Mouse (Mus musculus): ENCODE measurements around the gene Ptcra.

Gene Ptcra

DNA sequence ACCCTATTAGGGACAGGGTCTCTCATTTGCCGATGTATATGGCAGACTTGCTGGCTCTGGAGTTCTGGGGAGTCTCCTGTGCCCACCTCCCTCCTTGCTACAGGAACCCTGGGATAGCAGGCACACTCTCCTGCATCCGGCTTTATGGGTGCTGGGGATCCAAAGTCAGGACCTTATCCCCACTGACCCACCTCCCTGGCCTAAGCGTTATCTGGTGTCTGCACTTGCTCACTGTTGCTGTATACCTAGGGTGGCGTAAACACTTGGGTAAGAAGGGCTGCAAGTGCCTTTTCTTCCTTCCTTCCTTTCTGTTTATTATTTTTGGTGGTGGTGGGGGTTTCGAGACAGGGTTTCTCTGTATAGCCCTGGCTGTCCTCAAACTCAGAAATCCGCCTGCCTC is 22.2 kb downstream of the Ptcra start:
- in situ Hi-C loops (cut with MboI; ENCODE audit: low pct_unique_long_range_greater_than_20kb in 1 of 2, low sequenced_read_pairs in 2 of 2, unreplicated experiment in 1 of 2): no loop called here

DNA sequence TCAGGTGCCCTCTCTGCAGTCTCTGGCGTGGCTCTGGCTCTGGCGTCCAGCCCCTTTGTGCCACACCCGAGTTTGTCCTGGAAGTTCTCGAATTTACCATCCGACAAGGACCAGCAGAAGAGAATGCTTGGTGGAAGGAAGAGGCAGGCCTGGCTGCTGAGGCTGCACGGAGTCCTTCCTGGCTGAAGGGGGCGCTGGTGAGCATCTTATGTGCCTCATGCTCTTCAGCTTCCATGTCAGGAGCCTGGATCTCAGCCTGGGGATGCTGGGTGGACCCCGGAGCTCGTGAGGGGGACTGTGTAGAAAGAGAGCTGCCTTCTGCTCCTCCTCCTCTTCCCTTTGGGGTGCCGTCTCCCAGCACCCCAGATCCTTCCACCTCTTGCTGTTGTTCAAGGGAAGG is 27.4 kb downstream of the Ptcra start:
- in situ Hi-C loops (cut with MboI; ENCODE audit: low pct_unique_long_range_greater_than_20kb in 1 of 2, low sequenced_read_pairs in 2 of 2, unreplicated experiment in 1 of 2): no loop called here

- in situ Hi-C loops (cut with MboI; ENCODE audit: low pct_unique_long_range_greater_than_20kb in 1 of 2, low sequenced_read_pairs in 2 of 2, unreplicated experiment in 1 of 2): no loop called here
Measured at GRCm38 (mm10) chr17:46735287-46735686, 28.2 kb downstream of the Ptcra start.

DNA sequence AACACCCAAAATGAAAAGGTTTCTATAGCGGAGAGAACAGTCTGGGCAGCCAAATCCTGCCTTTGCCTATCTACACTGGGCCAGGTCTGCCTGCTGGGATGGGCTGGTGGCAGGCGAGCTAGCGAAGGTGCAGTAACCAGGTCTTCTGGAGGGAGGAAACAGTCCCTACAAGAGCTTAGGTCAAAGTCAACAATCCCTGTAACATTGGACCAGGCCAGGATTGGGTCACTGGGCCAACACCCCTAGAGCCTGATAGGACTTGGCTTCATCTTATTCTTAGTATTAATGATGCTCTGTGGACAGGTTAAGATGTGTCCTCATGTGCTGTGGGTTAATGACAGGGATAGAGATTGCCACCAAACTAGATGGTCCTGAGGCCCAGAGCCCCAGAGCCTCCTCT is 29.5 kb downstream of the Ptcra start:
- in situ Hi-C loops (cut with MboI; ENCODE audit: low pct_unique_long_range_greater_than_20kb in 1 of 2, low sequenced_read_pairs in 2 of 2, unreplicated experiment in 1 of 2): no loop called here

DNA sequence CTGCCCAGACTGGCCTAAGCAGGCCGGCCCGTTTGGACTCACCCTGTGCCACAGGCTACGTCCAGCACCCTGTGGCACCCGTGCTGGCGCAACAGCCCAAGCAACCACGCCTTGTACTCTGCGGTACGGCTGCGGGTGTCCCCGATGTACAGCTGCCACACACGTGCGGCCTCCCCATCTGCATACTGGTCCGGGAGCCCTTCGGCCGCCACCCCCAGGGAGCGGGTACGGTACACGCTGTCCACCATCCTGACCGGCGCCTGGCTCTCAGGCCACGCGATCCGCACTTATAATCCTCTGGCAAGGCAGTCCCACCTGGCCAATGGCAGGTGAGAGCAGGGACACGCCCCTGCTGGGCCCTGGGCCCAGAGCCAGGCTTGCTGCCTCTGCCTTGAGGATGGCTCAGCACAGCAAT is 34.6 kb downstream of the Ptcra start, which contains the start of gene Gnmt:
Gene Gnmt, minus strand, starts transcription at position 265 of the 415 bp plus-strand sequence.
- in situ Hi-C loops (cut with MboI; ENCODE audit: low pct_unique_long_range_greater_than_20kb in 1 of 2, low sequenced_read_pairs in 2 of 2, unreplicated experiment in 1 of 2): no loop called here

GRCm38 (mm10) chr17:46728496-46728895 is 35.0 kb downstream of the Ptcra start:
- in situ Hi-C loops (cut with MboI; ENCODE audit: low pct_unique_long_range_greater_than_20kb in 1 of 2, low sequenced_read_pairs in 2 of 2, unreplicated experiment in 1 of 2): no loop called here

GRCm38 (mm10) chr17:46728021-46728420 is 35.5 kb downstream of the Ptcra start:
- in situ Hi-C loops (cut with MboI; ENCODE audit: low pct_unique_long_range_greater_than_20kb in 1 of 2, low sequenced_read_pairs in 2 of 2, unreplicated experiment in 1 of 2): no loop called here

DNA sequence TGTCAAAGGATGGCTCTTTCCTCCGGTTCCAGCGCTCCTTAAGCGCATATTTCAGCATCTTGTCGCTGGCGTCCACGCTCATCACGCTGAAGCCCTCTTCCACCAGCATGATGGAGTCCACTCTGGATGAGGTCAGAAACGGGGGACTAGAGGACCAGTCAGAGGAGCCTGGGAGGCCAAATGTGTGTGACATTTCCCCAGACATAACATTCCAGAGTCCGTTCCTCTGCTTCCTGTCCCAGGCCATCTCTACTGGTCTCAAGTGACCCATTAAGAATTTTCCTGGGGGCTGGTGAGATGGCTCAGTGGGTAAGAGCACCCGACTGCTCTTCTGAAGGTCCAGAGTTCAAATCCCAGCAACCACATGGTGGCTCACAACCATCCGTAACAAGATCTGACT is 36.2 kb downstream of the Ptcra start:
- in situ Hi-C loops (cut with MboI; ENCODE audit: low pct_unique_long_range_greater_than_20kb in 1 of 2, low sequenced_read_pairs in 2 of 2, unreplicated experiment in 1 of 2): no loop called here

- in situ Hi-C loops (cut with MboI; ENCODE audit: low pct_unique_long_range_greater_than_20kb in 1 of 2, low sequenced_read_pairs in 2 of 2, unreplicated experiment in 1 of 2): no loop called here
Measured at GRCm38 (mm10) chr17:46725731-46726645, 37.5 kb downstream of the Ptcra start.

DNA sequence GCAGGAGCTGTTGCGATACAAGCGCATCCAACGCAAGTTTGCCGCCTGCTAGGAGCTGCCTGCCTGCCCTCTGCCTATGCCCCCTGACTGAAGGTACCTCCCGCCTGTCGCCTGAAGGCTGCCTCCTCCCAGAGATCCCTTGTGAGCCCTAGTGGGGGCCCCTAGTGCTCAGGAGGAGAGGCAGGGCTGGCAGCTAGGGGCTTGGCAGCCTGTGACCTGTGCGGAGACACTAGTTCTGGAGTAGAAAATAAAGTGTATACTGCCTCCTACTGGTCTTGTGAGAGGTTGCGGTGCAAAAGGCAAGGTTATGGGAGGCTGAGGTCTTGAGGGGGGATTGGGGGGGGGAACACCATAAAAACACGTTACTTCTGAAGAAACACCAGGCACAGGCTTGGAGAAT is 38.2 kb downstream of the Ptcra start:
- in situ Hi-C loops (cut with MboI; ENCODE audit: low pct_unique_long_range_greater_than_20kb in 1 of 2, low sequenced_read_pairs in 2 of 2, unreplicated experiment in 1 of 2): no loop called here

DNA sequence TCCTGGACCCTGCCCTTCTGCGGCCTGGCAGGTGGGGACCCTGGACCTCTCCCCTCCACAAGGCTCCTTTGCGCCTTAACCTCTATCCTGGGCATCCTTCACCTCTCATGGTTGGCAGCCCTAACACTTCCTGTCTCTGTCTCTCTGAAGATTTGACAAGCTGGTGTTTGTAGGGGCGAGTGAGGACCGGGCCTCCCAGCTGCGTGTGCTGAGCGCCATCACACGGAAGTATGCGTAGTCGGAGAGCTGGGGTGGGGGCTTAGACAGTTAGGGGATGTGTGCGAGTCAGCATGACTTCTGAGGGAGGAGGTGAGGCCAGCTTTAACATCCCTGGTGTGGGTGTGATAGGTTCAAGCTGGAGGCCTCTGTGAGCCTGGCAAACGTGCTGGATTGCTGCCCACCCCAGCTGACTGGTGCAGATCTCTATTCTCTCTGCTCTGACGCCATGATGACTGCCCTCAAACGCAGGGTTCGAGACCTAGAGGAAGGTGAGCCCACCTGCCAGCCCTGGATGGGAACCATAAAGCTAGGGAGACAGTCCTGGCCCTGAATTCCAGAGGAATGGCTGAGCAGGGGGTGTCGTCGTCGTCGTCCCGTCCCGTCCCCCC is 38.9 kb downstream of the Ptcra start:
- in situ Hi-C loops (cut with MboI; ENCODE audit: low pct_unique_long_range_greater_than_20kb in 1 of 2, low sequenced_read_pairs in 2 of 2, unreplicated experiment in 1 of 2): no loop called here

- in situ Hi-C loops (cut with MboI; ENCODE audit: low pct_unique_long_range_greater_than_20kb in 1 of 2, low sequenced_read_pairs in 2 of 2, unreplicated experiment in 1 of 2): no loop called here
Measured at GRCm38 (mm10) chr17:46721077-46721476, 42.4 kb downstream of the Ptcra start.

DNA sequence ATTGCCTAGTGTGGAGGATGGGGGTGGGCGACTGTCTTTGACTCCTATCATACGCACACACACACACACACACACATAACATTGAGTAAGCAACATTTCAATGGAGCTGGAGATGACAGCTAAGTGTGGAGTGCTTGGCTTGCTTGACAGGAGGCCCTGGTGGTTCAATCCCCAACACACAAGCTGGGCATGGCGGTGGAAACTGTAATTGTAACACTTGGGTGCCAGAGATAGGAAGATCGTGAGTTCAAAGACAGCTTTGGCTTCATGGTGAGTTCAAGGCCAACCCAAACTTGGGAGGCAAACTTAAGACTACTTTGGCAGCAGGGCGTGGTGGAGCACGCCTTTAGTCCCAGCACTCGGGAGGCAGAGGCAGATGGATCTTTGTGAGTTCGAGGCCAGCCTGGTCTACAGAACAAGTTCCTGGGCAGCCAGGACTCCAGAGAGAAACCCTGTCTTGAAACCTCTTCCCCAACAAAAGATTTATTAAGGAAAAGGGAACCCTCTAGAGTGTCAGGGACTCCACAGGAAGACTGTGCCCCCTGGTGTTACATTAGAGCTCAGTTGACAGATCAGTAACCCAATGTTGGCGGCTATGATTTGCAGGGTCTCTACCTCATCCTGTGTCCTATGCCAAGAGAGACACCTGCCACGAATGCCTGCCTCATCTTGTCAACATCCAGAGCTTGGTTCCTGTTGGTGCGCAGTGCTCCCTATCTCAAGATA is 48.6 kb downstream of the Ptcra start:
- in situ Hi-C loops (cut with MboI; ENCODE audit: low pct_unique_long_range_greater_than_20kb in 1 of 2, low sequenced_read_pairs in 2 of 2, unreplicated experiment in 1 of 2): loop anchor here in 1 of 2 experiments (5.0 kb wide), 1 partner anchor 63 kb away; the partner anchor contains the start of gene Cul7

- in situ Hi-C loops (cut with MboI; ENCODE audit: low pct_unique_long_range_greater_than_20kb in 1 of 2, low sequenced_read_pairs in 2 of 2, unreplicated experiment in 1 of 2): loop anchor here in 1 of 2 experiments (5.0 kb wide), 1 partner anchor 62 kb away; the partner anchor contains the start of gene Cul7
Measured at GRCm38 (mm10) chr17:46713849-46714248, 49.7 kb downstream of the Ptcra start.

- in situ Hi-C loops (cut with MboI; ENCODE audit: low pct_unique_long_range_greater_than_20kb in 1 of 2, low sequenced_read_pairs in 2 of 2, unreplicated experiment in 1 of 2): loop anchor here in 1 of 2 experiments (5.0 kb wide), 1 partner anchor 60 kb away; the partner anchor contains the start of gene Cul7
Measured at GRCm38 (mm10) chr17:46712442-46712841, 51.1 kb downstream of the Ptcra start.

DNA sequence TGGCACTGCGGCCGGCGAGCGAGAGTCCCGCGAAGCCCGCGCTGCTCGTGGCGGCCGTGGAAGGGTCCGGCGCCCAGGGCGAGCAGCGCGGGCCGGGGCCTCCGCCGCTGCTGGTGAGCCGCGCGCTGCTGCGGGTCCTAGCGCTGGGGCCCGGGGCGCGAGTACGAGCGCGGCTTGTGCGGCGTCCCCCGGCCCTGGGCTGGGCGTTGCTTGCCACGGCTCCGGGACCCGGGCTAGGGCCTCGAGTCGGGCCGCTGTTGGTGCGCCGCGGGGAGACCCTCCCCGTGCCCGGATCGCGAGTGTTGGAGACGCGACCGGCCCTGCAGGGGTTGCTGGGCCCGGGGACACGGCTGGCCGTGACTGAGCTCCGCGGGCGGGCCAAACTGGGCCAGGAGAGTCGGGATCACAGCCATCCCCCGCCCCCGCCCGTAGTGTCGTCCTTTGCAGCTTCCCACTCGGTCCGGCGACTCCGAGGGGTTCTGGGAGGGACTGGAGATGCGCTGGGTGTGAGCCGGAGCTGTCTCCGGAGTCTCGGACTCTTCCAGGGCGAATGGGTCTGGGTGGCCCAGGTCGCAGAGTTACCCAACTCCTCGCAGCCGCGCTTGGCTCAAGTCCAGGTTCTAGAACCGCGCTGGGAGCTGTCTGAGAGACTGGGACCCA is 51.8 kb downstream of the Ptcra start:
- in situ Hi-C loops (cut with MboI; ENCODE audit: low pct_unique_long_range_greater_than_20kb in 1 of 2, low sequenced_read_pairs in 2 of 2, unreplicated experiment in 1 of 2): loop anchor here in 1 of 2 experiments (5.0 kb wide), 1 partner anchor 59 kb away; the partner anchor contains the start of gene Cul7

- in situ Hi-C loops (cut with MboI; ENCODE audit: low pct_unique_long_range_greater_than_20kb in 1 of 2, low sequenced_read_pairs in 2 of 2, unreplicated experiment in 1 of 2): loop anchor here in 1 of 2 experiments (5.0 kb wide), 1 partner anchor 59 kb away; the partner anchor contains the start of gene Cul7
Measured at GRCm38 (mm10) chr17:46710959-46711597, 52.4 kb downstream of the Ptcra start, which contains the start of gene Pex6. Pex6 (plus strand) TSS chr17:46711463.

Data from mouse embryonic stem cell (cell line).